26 mouse cellular contexts compared by ENCODE assay signal in the genomic region with DNA sequence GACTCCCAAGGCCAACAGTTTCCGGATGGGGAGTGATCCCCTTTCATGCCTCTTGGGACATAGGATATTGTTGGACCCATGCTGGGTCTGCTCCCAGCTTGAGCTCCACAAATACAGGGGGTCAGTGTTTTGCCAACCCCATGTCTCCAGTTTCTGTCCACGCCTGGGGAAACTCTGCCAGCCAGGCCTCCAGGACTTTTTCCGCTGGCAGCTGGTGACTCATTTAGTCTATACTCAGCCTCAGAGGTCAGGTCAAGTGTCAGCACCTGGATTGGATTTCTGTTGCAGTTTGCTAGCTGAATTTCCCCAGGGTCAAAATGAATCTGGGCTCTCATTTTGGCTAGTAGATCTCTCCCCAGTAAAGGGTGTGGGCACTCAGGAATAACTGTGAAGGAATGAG. TPM values are rescaled to one million over a fixed set of nuclear protein-coding genes. Genes with fewer than 3 reads are reported as not detected.
DNase-seq lines count a peak whose midpoint lies in the region; ATAC-seq lines count a peak whose summit lies in the region.
"Had no signal": no experiment of that assay in that cellular context is flagged by ENCODE, and none has a peak within 500 bp of the region (broad histone marks: within the 10 kb centered on the region; RNA-seq: fewer than 3 reads in every experiment).

No protein-coding gene starts in this region.

- H3K36me3 ChIP-seq in hindbrain, embryonic 10.5 days = no peaks in the 10 kb centered on the region
- no peaks in the 10 kb centered on the region for H3K36me3 ChIP-seq in hindbrain, embryonic 13.5 days
- no peaks in the 10 kb centered on the region for H3K36me3 ChIP-seq in hindbrain, embryonic 14.5 days (replicated peaks; ENCODE audit: control insufficient read depth, insufficient read depth)
- H3K36me3 ChIP-seq: forebrain, embryonic 10.5 days; G1E; heart, embryonic 15.5 days; limb, embryonic 15.5 days; midbrain, embryonic 10.5 days had no signal

- peaks cover 22% of the 10 kb centered on the region for H3K4me1 ChIP-seq in hindbrain, embryonic 10.5 days (replicated peaks)
- H3K4me1 ChIP-seq in hindbrain, embryonic 13.5 days (replicated peaks) = no peaks in the 10 kb centered on the region
- H3K4me1 ChIP-seq in hindbrain, embryonic 14.5 days (replicated peaks; ENCODE audit: control insufficient read depth, insufficient read depth, low read length) = no peaks in the 10 kb centered on the region
- H3K4me1 ChIP-seq: heart, embryonic 15.5 days had no signal

- peak; percentile 17 for DNase-seq in hindbrain, embryonic 10.5 days (ENCODE audit: low spot score)
- peak; percentile 43 for DNase-seq in 3T3-L1 (ENCODE audit: low read depth, low spot score)
- peak; percentile 24 for DNase-seq in embryo, embryonic 11 days
- peak; percentile 82 for DNase-seq in gastrocnemius, postnatal 25 days
- no peak for DNase-seq in hindbrain, embryonic 14.5 days (ENCODE audit: low spot score)
- DNase-seq: adrenal gland, postnatal 10 days; B cell, adult 2 months; cerebellum, adult 2 months; cerebellum, postnatal 25 days; heart, postnatal 36 days; kidney, adult 9 months; kidney, postnatal 14 days; left cerebral cortex, postnatal 4 days; lung, embryonic 14.5 days; thymus, postnatal 25 days had no signal

- no peak overlapping the region for H3K9ac ChIP-seq in hindbrain, embryonic 13.5 days
- no peak overlapping the region for H3K9ac ChIP-seq in hindbrain, embryonic 14.5 days
- H3K9ac ChIP-seq: heart, embryonic 15.5 days; limb, embryonic 15.5 days; lung, embryonic 14.5 days had no signal

- H3K27ac ChIP-seq in hindbrain, embryonic 10.5 days = no peak overlapping the region
- no peak overlapping the region for H3K27ac ChIP-seq in hindbrain, embryonic 13.5 days
- no peak overlapping the region for H3K27ac ChIP-seq in hindbrain, embryonic 14.5 days
- H3K27ac ChIP-seq: forebrain, embryonic 10.5 days; heart, embryonic 15.5 days; hindbrain, postnatal 0 days; limb, embryonic 15.5 days; midbrain, embryonic 10.5 days had no signal

- H3K4me3 ChIP-seq in hindbrain, embryonic 10.5 days = no peak overlapping the region
- no peak overlapping the region for H3K4me3 ChIP-seq in hindbrain, embryonic 13.5 days
- no peak overlapping the region for H3K4me3 ChIP-seq in hindbrain, embryonic 14.5 days (replicated peaks; ENCODE audit: low read length)
- H3K4me3 ChIP-seq: forebrain, embryonic 10.5 days; heart, embryonic 15.5 days; limb, embryonic 15.5 days; midbrain, embryonic 10.5 days had no signal

- H3K4me2 ChIP-seq in hindbrain, embryonic 13.5 days = no peak overlapping the region
- H3K4me2 ChIP-seq in hindbrain, embryonic 14.5 days (replicated peaks) = no peak overlapping the region
- H3K4me2 ChIP-seq: heart, embryonic 15.5 days; limb, embryonic 15.5 days; lung, embryonic 14.5 days had no signal

- H3K27me3 ChIP-seq in hindbrain, embryonic 10.5 days (ENCODE audit: insufficient read depth, poor library complexity, severe bottlenecking) = no peaks in the 10 kb centered on the region
- H3K27me3 ChIP-seq in hindbrain, embryonic 13.5 days = no peaks in the 10 kb centered on the region
- H3K27me3 ChIP-seq in hindbrain, embryonic 14.5 days (ENCODE audit: control insufficient read depth, insufficient read depth, low read length) = no peaks in the 10 kb centered on the region
- H3K27me3 ChIP-seq: CH12.LX; limb, embryonic 15.5 days had no signal

- 54% methylated on average over 3 of the region's 3 CpGs for WGBS in hindbrain, embryonic 10.5 days
- WGBS in hindbrain, embryonic 13.5 days = 79% methylated on average over 3 of the region's 3 CpGs
- 84% methylated on average over 3 of the region's 3 CpGs for WGBS in hindbrain, embryonic 14.5 days

- ATAC-seq in hindbrain, embryonic 13.5 days (ENCODE audit: low FRiP score) = no peak
- ATAC-seq in hindbrain, embryonic 14.5 days (ENCODE audit: low FRiP score) = no peak
- ATAC-seq in megakaryocyte progenitor cell, adult 5-6 weeks (replicated peaks; ENCODE audit: poor library complexity) = no peak
- ATAC-seq: forebrain, embryonic 16.5 days; hindbrain, postnatal 0 days; intestine, embryonic 16.5 days had no signal

- H3K9me3 ChIP-seq in hindbrain, embryonic 10.5 days = no peaks in the 10 kb centered on the region
- no peaks in the 10 kb centered on the region for H3K9me3 ChIP-seq in hindbrain, embryonic 13.5 days
- no peaks in the 10 kb centered on the region for H3K9me3 ChIP-seq in hindbrain, embryonic 14.5 days (ENCODE audit: control insufficient read depth, low read length)
- H3K9me3 ChIP-seq: forebrain, embryonic 10.5 days; G1E; heart, embryonic 15.5 days; limb, embryonic 15.5 days; midbrain, embryonic 10.5 days had no signal

RNA-seq across cellular contexts. Expression of a gene that starts 46.8 kb away (rescaled TPM):
- polyA plus RNA-seq in hindbrain, embryonic 10.5 days (2016; fragmentation: Nextera tagmentation; extraction: Ambion mirVana) = 8.7 and 10.3 TPM in 2 replicates
- polyA plus RNA-seq in hindbrain, embryonic 13.5 days (2015; fragmentation: Nextera tagmentation; extraction: Ambion mirVana) = 6.4 and 12.8 TPM in 2 replicates
- total RNA-seq in gastrocnemius, postnatal 25 days (2021) = 10 to 100 TPM; 24.1 to 39.7 TPM
- 9.7 and 16.9 TPM in 2 replicates for polyA plus RNA-seq in hindbrain, embryonic 14.5 days (2014; fragmentation: Nextera tagmentation; extraction: Ambion mirVana)
- total RNA-seq in megakaryocyte progenitor cell, adult 5-6 weeks (2015) = 39.2 and 40.8 TPM in 2 replicates
- total RNA-seq in megakaryocyte progenitor cell, adult 5-6 weeks (2017) = 23.9 and 24.4 TPM in 2 replicates

RNA-seq across cellular contexts. Expression of a gene that starts 58.0 kb away (rescaled TPM):
- polyA plus RNA-seq in hindbrain, embryonic 10.5 days (2016; fragmentation: Nextera tagmentation; extraction: Ambion mirVana) = 74.8 and 91.8 TPM in 2 replicates
- polyA plus RNA-seq in hindbrain, embryonic 13.5 days (2015; fragmentation: Nextera tagmentation; extraction: Ambion mirVana) = 72.6 and 81.7 TPM in 2 replicates
- total RNA-seq in gastrocnemius, postnatal 25 days (2021) = 10 to 100 TPM; 11.8 to 14.0 TPM
- polyA plus RNA-seq in hindbrain, embryonic 14.5 days (2014; fragmentation: Nextera tagmentation; extraction: Ambion mirVana) = 70.8 and 74.7 TPM in 2 replicates
- total RNA-seq in megakaryocyte progenitor cell, adult 5-6 weeks (2015) = 97.3 and 109 TPM in 2 replicates
- 184 and 213 TPM in 2 replicates for total RNA-seq in megakaryocyte progenitor cell, adult 5-6 weeks (2017)
